Comparison of ENCODE assay signal across 16 mouse cellular contexts in the genomic region with DNA sequence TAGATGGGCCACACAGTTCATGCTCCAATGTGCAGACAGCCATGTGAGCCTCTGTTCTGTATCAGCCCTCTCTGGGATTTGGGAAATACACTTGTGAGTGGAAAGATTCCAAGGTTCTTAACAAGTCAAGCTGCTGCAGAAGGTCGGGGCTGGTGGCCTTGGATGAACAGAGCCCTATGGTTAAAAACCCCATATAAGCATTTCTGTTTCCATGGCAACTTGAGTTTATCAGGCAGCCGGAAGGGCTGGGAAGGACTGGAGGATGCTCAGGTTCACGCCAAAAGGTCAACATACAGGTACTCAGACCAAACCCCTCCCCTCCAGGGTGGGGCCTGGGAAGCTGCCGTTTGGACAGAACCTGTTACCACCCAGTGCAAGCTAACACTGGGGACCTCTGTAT. TPM values are rescaled to one million over a fixed set of nuclear protein-coding genes. Genes with fewer than 3 reads are reported as not detected.
DNase-seq lines count a peak whose midpoint lies in the region; ATAC-seq and TF ChIP-seq lines count a peak whose summit lies in the region.
"Had no signal": no experiment of that assay in that cellular context is flagged by ENCODE, and none has a peak within 500 bp of the region (broad histone marks: within the 10 kb centered on the region; RNA-seq: fewer than 3 reads in every experiment).

No protein-coding gene starts in this region.

- H3K4me3 ChIP-seq in heart, embryonic 10.5 days, result no peak overlapping the region
- H3K4me3 ChIP-seq in kidney, postnatal 0 days (replicated peaks; ENCODE audit: low read depth, low read length), result no peak overlapping the region
- H3K4me3 ChIP-seq in spleen, adult 2 months (ENCODE audit: extremely low read depth, insufficient read depth, insufficient read length), result no peak overlapping the region
- no peak overlapping the region for H3K4me3 ChIP-seq in small intestine, adult 2 months (ENCODE audit: low read depth, low read length)
- H3K4me3 ChIP-seq: embryonic facial prominence, embryonic 13.5 days; forebrain, embryonic 10.5 days; lung, embryonic 15.5 days; neural tube, embryonic 15.5 days had no signal

- WGBS in heart, embryonic 10.5 days, result 37% methylated on average over 4 of the region's 4 CpGs
- WGBS in kidney, postnatal 0 days, result 57% methylated on average over 4 of the region's 4 CpGs
- 61% methylated on average over 4 of the region's 4 CpGs for WGBS in spleen, adult 2 months
- 18% methylated on average over 4 of the region's 4 CpGs for WGBS in small intestine, adult 2 months

- 0 out of 2 replicates have a peak overlapping the region, but pooled peaks have one; percentile 4 for H3K27ac ChIP-seq in heart, embryonic 10.5 days
- peak overlapping the region; percentile 68 for H3K27ac ChIP-seq in kidney, postnatal 0 days
- H3K27ac ChIP-seq in spleen, adult 2 months (ENCODE audit: insufficient read depth, low read length), result peak overlapping the region; percentile 69
- peak overlapping the region; percentile 52; the same call in 1 of the 2 replicates for H3K27ac ChIP-seq in small intestine, adult 2 months (ENCODE audit: insufficient read depth, low read depth, low read length)
- H3K27ac ChIP-seq: embryonic facial prominence, embryonic 13.5 days; neural tube, embryonic 15.5 days had no signal

- H3K9me3 ChIP-seq in heart, embryonic 10.5 days, result no peaks in the 10 kb centered on the region
- no peaks in the 10 kb centered on the region for H3K9me3 ChIP-seq in kidney, postnatal 0 days (replicated peaks; ENCODE audit: low read length)
- H3K9me3 ChIP-seq: embryonic facial prominence, embryonic 13.5 days; forebrain, embryonic 10.5 days; lung, embryonic 15.5 days; neural tube, embryonic 15.5 days had no signal

- H3K4me1 ChIP-seq in heart, embryonic 10.5 days, result peaks cover 28% of the 10 kb centered on the region
- H3K4me1 ChIP-seq in kidney, postnatal 0 days (replicated peaks; ENCODE audit: insufficient read depth, low read length), result no peaks in the 10 kb centered on the region
- H3K4me1 ChIP-seq in spleen, adult 2 months (ENCODE audit: control insufficient read depth, insufficient read depth, insufficient read length), result no peaks in the 10 kb centered on the region
- peaks cover 4% of the 10 kb centered on the region; the same call in 1 of the 2 replicates for H3K4me1 ChIP-seq in small intestine, adult 2 months (ENCODE audit: control insufficient read depth, insufficient read depth, insufficient read length, low read length)

- no peak overlapping the region for H3K4me2 ChIP-seq in kidney, postnatal 0 days (ENCODE audit: low read length)
- H3K4me2 ChIP-seq: embryonic facial prominence, embryonic 13.5 days; lung, embryonic 15.5 days; neural tube, embryonic 15.5 days had no signal

- no peak overlapping the region for H3K9ac ChIP-seq in kidney, postnatal 0 days (ENCODE audit: low read depth, low read length)
- H3K9ac ChIP-seq: embryonic facial prominence, embryonic 13.5 days; lung, embryonic 15.5 days; neural tube, embryonic 15.5 days had no signal

- no peak for ATAC-seq in kidney, postnatal 0 days (replicated peaks; ENCODE audit: low FRiP score, low read depth)
- ATAC-seq: inflammation-experienced regulatory T-cells, adult 6 months had no signal

- H3K36me3 ChIP-seq in heart, embryonic 10.5 days, result no peaks in the 10 kb centered on the region
- no peaks in the 10 kb centered on the region for H3K36me3 ChIP-seq in kidney, postnatal 0 days (ENCODE audit: insufficient read depth, low read length)
- no peaks in the 10 kb centered on the region for H3K36me3 ChIP-seq in spleen, adult 2 months (ENCODE audit: control insufficient read depth, insufficient read depth, low read length)
- H3K36me3 ChIP-seq in small intestine, adult 2 months (ENCODE audit: control insufficient read depth, insufficient read depth, low read length), result no peaks in the 10 kb centered on the region
- H3K36me3 ChIP-seq: embryonic facial prominence, embryonic 13.5 days; forebrain, embryonic 10.5 days; lung, embryonic 15.5 days; neural tube, embryonic 15.5 days had no signal

- no peak for TF ChIP-seq POLR2A in spleen, adult 2 months (IDR thresholded peaks at IDR 0.05; ENCODE audit: low read depth, low read length)
- no peak for TF ChIP-seq POLR2A in small intestine, adult 2 months (IDR thresholded peaks at IDR 0.05; ENCODE audit: low read depth, low read length)

- peaks cover 9% of the 10 kb centered on the region; the same call in 1 of the 2 replicates for H3K27me3 ChIP-seq in heart, embryonic 10.5 days (ENCODE audit: insufficient read depth, poor library complexity, severe bottlenecking)
- H3K27me3 ChIP-seq in kidney, postnatal 0 days (ENCODE audit: insufficient read depth, low read length), result no peaks in the 10 kb centered on the region
- no peaks in the 10 kb centered on the region for H3K27me3 ChIP-seq in spleen, adult 2 months (ENCODE audit: control insufficient read depth, insufficient read depth, low read length)
- no peaks in the 10 kb centered on the region for H3K27me3 ChIP-seq in small intestine, adult 2 months (ENCODE audit: control insufficient read depth, insufficient read depth, low read length)
- H3K27me3 ChIP-seq: embryonic facial prominence, embryonic 13.5 days; lung, embryonic 15.5 days had no signal

- no peak for DNase-seq in heart, embryonic 10.5 days (ENCODE audit: low spot score)
- DNase-seq in heart, adult 9 months (ENCODE audit: low spot score in 2 of 2), result no peak
- no peak for DNase-seq in kidney, postnatal 0 days (ENCODE audit: low spot score)
- no peak for DNase-seq in kidney, adult 9 months
- no peak for DNase-seq in spleen, adult 2 months (ENCODE audit: low read depth in 1 of 2, low spot score in 2 of 2)
- no peak for DNase-seq in spleen, adult 18-20 months
- no peak for DNase-seq in layer of hippocampus, adult 11-12 months (ENCODE audit: low spot score)
- DNase-seq: cerebellum, adult 11 months; cerebellum, postnatal 36 days; right cerebral cortex, adult 18-20 months had no signal

- no peak for TF ChIP-seq CTCF in kidney, postnatal 0 days (IDR thresholded peaks at IDR 0.05; ENCODE audit: low read depth)
- TF ChIP-seq CTCF in spleen, adult 2 months (IDR thresholded peaks at IDR 0.05; ENCODE audit: extremely low read depth, insufficient read depth, insufficient read length, insufficient replicate concordance), result no peak
- TF ChIP-seq CTCF in small intestine, adult 2 months (IDR thresholded peaks at IDR 0.05; ENCODE audit: extremely low read depth, insufficient read length, insufficient replicate concordance, low read depth, low read length), result no peak

RNA-seq across cellular contexts. Expression of a gene that starts 49.4 kb away (rescaled TPM):
- polyA plus RNA-seq in heart, embryonic 10.5 days (2016; fragmentation: Nextera tagmentation; extraction: Ambion mirVana), result 1.3 and 1.8 TPM in 2 replicates
- polyA plus RNA-seq in kidney, postnatal 0 days (2015; fragmentation: Nextera tagmentation; extraction: Ambion mirVana), result 1.6 and 2.1 TPM in 2 replicates
- 7.9 and 14.5 TPM in 2 replicates for polyA plus RNA-seq in spleen, adult 2 months (2012; rRNA removed)
- polyA plus RNA-seq in small intestine, adult 2 months (2012; rRNA removed), result 39.3 and 79.7 TPM in 2 replicates

Comparison
In these comparisons a context has a peak if more than half of its experiments do, and no peak if none do; other contexts are left out.
1. H3K27ac ChIP-seq: peak in every context shown above with its lines; median percentile 69 in spleen, adult 2 months; 68 in kidney, postnatal 0 days; 52 in small intestine, adult 2 months; 4 in heart, embryonic 10.5 days.